Mouse (Mus musculus): ENCODE results near the gene Ulbp1. TPM values are rescaled to one million over a fixed set of nuclear protein-coding genes. Genes with fewer than 3 reads are reported as not detected.
"Not testable (repeated sequence)": the region's sequence is repeated elsewhere in the genome, so short reads cannot be mapped to it uniquely, and the experiment has no call there.

The Ulbp1 gene
- polyA plus RNA-seq (2017; shearing (Covaris generic)): 1 to 10 TPM; 8.4 to 8.9 TPM

- ATAC-seq: peak; percentile 78
These were observed at the start of gene Ulbp1 for GRCm38 (mm10) chr10:7473197-7473889. Gene Ulbp1, minus strand, starts transcription at chr10:7473638.

- ATAC-seq: not testable (repeated sequence)
These were observed 24.7 kb upstream of the Ulbp1 start for GRCm38 (mm10) chr10:7498180-7498579.

GRCm38 (mm10) chr10:7492384-7492783 is 18.9 kb upstream of the Ulbp1 start:
- peak; percentile 23 for ATAC-seq

- ATAC-seq: no peak
These were observed 10.2 kb upstream of the Ulbp1 start for GRCm38 (mm10) chr10:7483650-7484049.

GRCm38 (mm10) chr10:7474225-7474624 is 787 bp upstream of the Ulbp1 start:
- ATAC-seq: peak; percentile 65

GRCm38 (mm10) chr10:7471664-7472063 is 1.8 kb downstream of the Ulbp1 start:
- no peak for ATAC-seq

GRCm38 (mm10) chr10:7470457-7470856 is 3.0 kb downstream of the Ulbp1 start:
- ATAC-seq: no peak

GRCm38 (mm10) chr10:7469716-7470414 is 3.6 kb downstream of the Ulbp1 start:
- peak; percentile 22 for ATAC-seq

- no peak for ATAC-seq
These were observed 11.4 kb downstream of the Ulbp1 start for GRCm38 (mm10) chr10:7462006-7462405.

- ATAC-seq: no peak
These were observed 34.5 kb downstream of the Ulbp1 start for GRCm38 (mm10) chr10:7438928-7439327.

- ATAC-seq: no peak
These were observed 80.0 kb downstream of the Ulbp1 start for GRCm38 (mm10) chr10:7393143-7394035.

- no peak for ATAC-seq
These were observed 81.2 kb downstream of the Ulbp1 start for GRCm38 (mm10) chr10:7391935-7392930.

- ATAC-seq: no peak
These were observed 81.9 kb downstream of the Ulbp1 start for GRCm38 (mm10) chr10:7391561-7391934.

- no peak for ATAC-seq
These were observed 82.3 kb downstream of the Ulbp1 start for GRCm38 (mm10) chr10:7391108-7391507.

Other genes with a start within 250 kb of the Ulbp1 start
- gene Lrp11, start 116.2 kb upstream of the Ulbp1 start, polyA plus RNA-seq (2017; shearing (Covaris generic)): under 1 TPM; 0.33 to 0.36 TPM
- 10 to 100 TPM; 29.1 to 30.2 TPM for gene Nup43, start 193.9 kb upstream of the Ulbp1 start, polyA plus RNA-seq (2017; shearing (Covaris generic))
- gene Pcmt1, start 207.5 kb upstream of the Ulbp1 start, polyA plus RNA-seq (2017; shearing (Covaris generic)): 100 to 1,000 TPM; 109 to 123 TPM
- gene Lats1, start 207.6 kb upstream of the Ulbp1 start, polyA plus RNA-seq (2017; shearing (Covaris generic)): 1 to 10 TPM; 6.9 to 7.0 TPM